Mouse (Mus musculus) forebrain, embryonic 15.5 days (tissue): ENCODE data around the gene Dtx3. TPM values are rescaled to one million over a fixed set of nuclear protein-coding genes. Genes with fewer than 3 reads are reported as not detected.

ENCODE experiments used
- ATAC-seq: fragments of 200-750 bp; cut with Nextera tagmentation; replicated peaks from 2 replicates; pipeline ENCODE4 v1.8.0; 2017; ENCODE audit warnings: mild to moderate bottlenecking, moderate TSS enrichment, moderate library complexity
- H3K27ac ChIP-seq: fragments of 300-500 bp; sonication (generic); replicated peaks from 2 replicates; pipeline ENCODE4 v1.5.1; 2015; ENCODE audit warnings: mild to moderate bottlenecking, inconsistent platforms
- H3K27me3 ChIP-seq: fragments of 300-500 bp; sonication (generic); 2 replicates; pipeline ENCODE4 v1.6.1; 2015; ENCODE audit warnings: inconsistent platforms
- H3K36me3 ChIP-seq: fragments of 300-500 bp; sonication (generic); 2 replicates; pipeline ENCODE4 v1.6.1; 2015; ENCODE audit warnings: mild to moderate bottlenecking, inconsistent platforms
- H3K4me1 ChIP-seq: fragments of 300-500 bp; sonication (generic); 2 replicates; pipeline ENCODE4 v1.6.1; 2015; ENCODE audit warnings: inconsistent platforms
- H3K4me2 ChIP-seq: fragments of 300-500 bp; sonication (generic); replicated peaks from 2 replicates; pipeline ENCODE4 v1.6.1; 2015; ENCODE audit warnings: mild to moderate bottlenecking, inconsistent platforms
- H3K4me3 ChIP-seq: fragments of 300-500 bp; sonication (generic); 2 replicates; pipeline ENCODE4 v1.5.1; 2015; ENCODE audit warnings: mild to moderate bottlenecking, inconsistent platforms
- H3K9ac ChIP-seq: fragments of 300-500 bp; sonication (generic); replicated peaks from 2 replicates; pipeline ENCODE4 v1.6.1; 2015; ENCODE audit warnings: mild to moderate bottlenecking, inconsistent platforms
- H3K9me3 ChIP-seq: fragments of 300-500 bp; sonication (generic); 2 replicates; pipeline ENCODE4 v1.6.1; 2016; ENCODE audit warnings: inconsistent platforms
- WGBS: fragments of 180-500 bp; shearing (Covaris S2); methylation state at CpG from one replicate; pipeline ENCODE4 v1.1.7; 2015; ENCODE audit warnings: mixed read lengths; 5-methylcytosine and 5-hydroxymethylcytosine counted together
- polyA plus RNA-seq: library from polyadenylated mRNA; unstranded; fragments of >200 nt; fragmentation: Nextera tagmentation; extraction: Ambion mirVana; gene quantifications from 2 replicates; pipeline ENCODE4 v1.2.1, GENCODE M21; 2015

Gene Dtx3
- polyA plus RNA-seq, 1 experiment from 2014 or later: 211 TPM

- Histone ChIP-seq H3K4me2 (no peak overlapping the region), H3K4me1 (no peaks in the 10 kb centered on the region), H3K36me3 (no peaks in the 10 kb centered on the region), H3K27ac (no peak overlapping the region), H3K9ac (no peak overlapping the region), H3K27me3 (no peaks in the 10 kb centered on the region), H3K9me3 (no peaks in the 10 kb centered on the region), H3K4me3 (no peak overlapping the region)
- no peak for ATAC-seq
- WGBS: 84% methylated on average over 8 of the region's 8 CpGs
Measured at GRCm38 (mm10) chr10:127143228-127143627, 52.3 kb downstream of the Dtx3 start.

GRCm38 (mm10) chr10:127141500-127141899 lies 54.0 kb downstream of the Dtx3 start:
- Histone ChIP-seq H3K4me2 (no peak overlapping the region), H3K9ac (no peak overlapping the region), H3K27ac (no peak overlapping the region), H3K27me3 (no peaks in the 10 kb centered on the region), H3K4me3 (no peak overlapping the region), H3K9me3 (no peaks in the 10 kb centered on the region), H3K36me3 (no peaks in the 10 kb centered on the region), H3K4me1 (no peaks in the 10 kb centered on the region)
- 86% methylated on average over 8 of the region's 8 CpGs for WGBS
- no peak for ATAC-seq

GRCm38 (mm10) chr10:127140971-127141370 lies 54.6 kb downstream of the Dtx3 start:
- Histone ChIP-seq H3K9ac (no peak overlapping the region), H3K27ac (no peak overlapping the region), H3K27me3 (no peaks in the 10 kb centered on the region), H3K36me3 (no peaks in the 10 kb centered on the region), H3K4me2 (no peak overlapping the region), H3K9me3 (no peaks in the 10 kb centered on the region), H3K4me1 (no peaks in the 10 kb centered on the region), H3K4me3 (no peak overlapping the region)
- 90% methylated on average over 11 of the region's 11 CpGs for WGBS
- no peak for ATAC-seq

Other genes with a start within 250 kb of the Dtx3 start
- gene Ctdsp2, start 217.0 kb downstream of the Dtx3 start, polyA plus RNA-seq: 26.0 and 26.9 TPM in 2 replicates
- gene Avil, start 195.0 kb downstream of the Dtx3 start, polyA plus RNA-seq: 0.26 and 0.45 TPM in 2 replicates
- 67.3 and 70.6 TPM in 2 replicates for gene Tsfm, start 164.9 kb downstream of the Dtx3 start, polyA plus RNA-seq
- 20.6 and 22.7 TPM in 2 replicates for gene Mettl1, start 154.3 kb downstream of the Dtx3 start, polyA plus RNA-seq
- 0.14 and 0.28 TPM in 2 replicates for gene Eef1akmt3, start 154.2 kb downstream of the Dtx3 start, polyA plus RNA-seq
- 0.11 and 0.15 TPM in 2 replicates for gene Cyp27b1, start 147.5 kb downstream of the Dtx3 start, polyA plus RNA-seq
- 5.6 and 7.0 TPM in 2 replicates for gene March9, start 135.5 kb downstream of the Dtx3 start, polyA plus RNA-seq
- gene Cdk4, start 132.2 kb downstream of the Dtx3 start, polyA plus RNA-seq: 1,729 and 1,809 TPM in 2 replicates
- gene Tspan31, start 125.5 kb downstream of the Dtx3 start, polyA plus RNA-seq: 118 and 122 TPM in 2 replicates
- 2.9 and 3.0 TPM in 2 replicates for gene Agap2, start 120.4 kb downstream of the Dtx3 start, polyA plus RNA-seq
- gene Os9, start 74.6 kb downstream of the Dtx3 start, polyA plus RNA-seq: 110 and 117 TPM in 2 replicates
- gene B4galnt1, start 30.5 kb downstream of the Dtx3 start, polyA plus RNA-seq: 35.1 and 36.7 TPM in 2 replicates
- 1.4 and 2.1 TPM in 2 replicates for gene Slc26a10, start 15.1 kb downstream of the Dtx3 start, polyA plus RNA-seq
- 31.4 and 32.3 TPM in 2 replicates for gene Arhgef25, start 5.6 kb downstream of the Dtx3 start, polyA plus RNA-seq
- 24.9 and 26.1 TPM in 2 replicates for gene Pip4k2c, start 15.9 kb upstream of the Dtx3 start, polyA plus RNA-seq
- gene Kif5a, start 67.6 kb upstream of the Dtx3 start, polyA plus RNA-seq: 76.4 and 80.6 TPM in 2 replicates
- gene Dctn2, start 70.6 kb upstream of the Dtx3 start, polyA plus RNA-seq: 320 and 321 TPM in 2 replicates
- 17.4 and 17.5 TPM in 2 replicates for gene Mbd6, start 93.3 kb upstream of the Dtx3 start, polyA plus RNA-seq
- gene Mars, start 116.1 kb upstream of the Dtx3 start, polyA plus RNA-seq: 130 and 137 TPM in 2 replicates
- gene Arhgap9, start 126.2 kb upstream of the Dtx3 start, polyA plus RNA-seq: 0.62 and 1.1 TPM in 2 replicates
- gene Gli1, start 146.2 kb upstream of the Dtx3 start, polyA plus RNA-seq: 1.2 and 1.5 TPM in 2 replicates
- 0.04 TPM in 1 of 2 replicates, not detected in the other for gene Inhbe, start 158.7 kb upstream of the Dtx3 start, polyA plus RNA-seq
- gene Inhbc, start 174.7 kb upstream of the Dtx3 start, polyA plus RNA-seq: not detected in 2 replicates
- gene R3hdm2, start 184.6 kb upstream of the Dtx3 start, polyA plus RNA-seq: 39.2 and 43.6 TPM in 2 replicates